Mouse (Mus musculus) brain, embryonic 18.5 days (tissue): Measurements from ENCODE around the gene Spink8.
"Not testable (repeated sequence)": the region's sequence is repeated elsewhere in the genome, so short reads cannot be mapped to it uniquely, and the experiment has no call there.

Source experiments
- DNase-seq: peaks from one replicate; pipeline ENCODE4 v3.0.0-alpha.2; 2012; ENCODE audit warnings: low read depth, low spot score

The Spink8 gene

DNA sequence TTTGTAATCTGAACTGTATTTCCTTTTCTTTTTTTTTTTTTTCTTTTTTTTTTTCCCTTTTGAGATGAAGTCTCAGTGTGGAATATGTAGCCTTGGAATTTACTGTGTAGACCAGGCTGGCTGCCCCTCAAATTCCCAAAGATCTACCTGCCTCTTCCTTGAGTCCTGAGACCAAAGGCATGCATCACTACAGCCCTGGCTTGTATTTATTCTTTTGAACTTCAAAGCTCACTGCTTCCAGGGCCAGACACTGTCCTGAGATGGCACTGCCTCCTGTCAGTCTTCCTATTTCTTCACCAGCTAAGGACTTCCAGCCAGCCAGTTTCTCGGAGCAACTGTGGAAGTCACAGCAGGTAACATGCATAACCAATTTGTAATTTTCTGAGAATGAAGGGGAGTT lies at the start of gene Spink8:
Spink8 (plus strand) TSS at position 301 of the 400 bp plus-strand sequence.
- no peak for DNase-seq

DNA sequence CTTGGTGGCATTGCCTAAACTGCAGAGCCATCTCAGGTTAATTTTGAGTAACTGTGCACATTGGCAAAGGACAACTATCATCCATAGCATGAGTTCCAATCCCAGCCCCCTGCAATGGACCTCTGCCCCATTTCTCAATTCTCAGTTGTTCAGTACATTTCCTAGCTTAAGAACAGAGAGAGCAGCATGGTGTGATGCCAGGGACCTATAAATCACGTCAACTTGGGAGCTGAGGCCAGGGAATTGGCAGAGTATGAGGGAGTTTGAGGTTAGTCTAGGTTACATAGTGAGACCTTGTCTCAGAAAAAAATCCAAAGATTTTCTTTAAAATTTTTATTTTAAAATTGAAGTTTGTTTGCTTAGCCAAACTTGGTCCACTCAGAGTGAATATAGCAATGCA lies 45.2 kb upstream of the Spink8 start:
- not testable (repeated sequence) for DNase-seq

DNA sequence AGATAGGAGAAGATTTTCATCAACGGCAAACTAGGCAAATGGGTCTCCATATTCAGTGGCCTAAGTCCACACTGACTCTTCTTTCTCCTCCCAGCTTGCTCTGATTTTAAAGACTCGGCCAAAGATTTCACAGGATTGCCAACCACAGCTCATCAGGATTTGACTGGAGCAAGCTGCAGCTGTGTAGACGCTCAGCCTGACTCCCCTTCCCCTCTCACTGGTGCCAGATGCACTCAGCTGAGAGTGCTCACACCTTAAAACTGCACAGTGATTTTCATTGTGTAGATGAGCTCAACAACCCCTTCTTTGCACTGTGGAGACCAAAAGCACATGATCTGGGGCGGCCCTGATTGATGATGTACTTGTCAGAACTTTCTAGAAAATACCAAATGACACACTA lies 21.5 kb upstream of the Spink8 start, which contains the start of gene Fbxw27:
Fbxw27 (minus strand) TSS at position 101 of the 400 bp plus-strand sequence.
- not testable (repeated sequence) for DNase-seq

DNA sequence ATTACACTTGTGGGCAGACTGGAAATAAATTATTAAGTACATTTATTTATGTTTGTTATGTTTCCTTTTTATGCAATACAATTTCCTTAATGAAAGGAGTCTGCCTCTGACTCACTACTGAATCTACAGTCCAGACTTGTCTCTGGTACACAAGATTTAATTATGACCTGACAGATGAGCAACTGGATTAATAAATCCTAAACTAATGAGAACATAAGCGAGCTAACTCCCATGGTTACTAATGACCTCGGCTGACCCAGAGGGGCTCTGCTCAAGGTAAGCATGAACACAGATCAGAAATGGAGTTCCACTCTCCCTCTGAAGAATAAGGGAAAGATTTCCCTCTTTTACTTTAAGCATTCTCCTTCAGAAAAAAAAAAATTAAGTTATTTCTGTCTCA lies 16.9 kb upstream of the Spink8 start:
- no peak for DNase-seq

DNA sequence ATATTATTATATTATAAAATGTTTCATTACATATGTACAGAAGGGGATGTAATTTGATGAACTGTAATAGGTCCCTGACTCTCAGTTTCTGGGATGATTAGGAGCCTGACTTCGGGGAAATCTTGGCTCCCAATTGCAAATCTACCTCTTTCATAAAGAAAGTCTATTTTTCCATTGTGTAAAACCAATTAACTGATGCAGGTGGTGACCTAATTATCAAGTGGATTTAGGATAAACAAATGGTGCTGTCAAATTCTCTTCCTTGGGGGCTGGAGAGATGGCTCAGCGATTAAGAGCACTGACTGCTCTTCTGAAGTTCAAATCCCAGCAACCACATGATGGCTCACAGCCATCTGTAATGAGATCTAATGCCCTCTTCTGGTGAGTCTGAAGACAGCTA lies 16.3 kb upstream of the Spink8 start:
- DNase-seq, result no peak

DNA sequence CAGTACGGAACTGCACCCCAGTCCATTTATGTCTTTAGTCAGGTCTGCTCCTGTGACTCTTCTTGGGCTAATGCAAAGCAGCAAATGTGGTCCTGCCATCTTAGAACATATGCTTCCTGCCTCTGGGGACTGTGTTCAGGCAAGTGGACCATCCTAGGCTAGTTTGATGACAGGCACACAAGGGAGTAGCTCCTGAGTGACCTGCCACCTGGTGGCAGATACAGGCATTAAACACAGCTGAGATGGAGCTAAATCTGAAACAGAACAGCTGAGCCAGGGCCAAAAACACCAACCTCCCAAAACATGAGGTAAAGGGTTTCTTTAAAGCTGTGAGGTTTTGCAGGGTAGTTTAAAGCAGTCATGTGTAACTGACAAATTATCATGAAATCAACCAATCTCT lies 14.0 kb upstream of the Spink8 start:
- DNase-seq, result no peak

DNA sequence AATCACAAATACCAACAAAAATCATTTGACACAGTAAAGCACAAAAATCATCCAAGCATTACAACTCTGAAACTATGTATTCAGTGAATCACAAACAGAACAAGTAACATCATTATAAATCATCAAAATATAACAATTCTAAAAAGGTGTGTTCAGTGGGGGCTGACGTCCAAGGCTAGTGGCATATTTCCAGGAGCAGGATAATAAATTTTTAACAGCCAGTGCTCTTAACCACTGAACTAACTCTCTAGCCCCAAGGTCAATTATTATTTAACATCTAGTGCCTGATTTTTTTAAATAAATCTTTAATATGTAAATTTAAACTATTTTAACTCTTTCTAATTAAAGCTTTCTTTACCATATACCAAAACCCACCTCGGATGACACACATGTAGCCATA lies 6.5 kb upstream of the Spink8 start:
- DNase-seq, result not testable (repeated sequence)

DNA sequence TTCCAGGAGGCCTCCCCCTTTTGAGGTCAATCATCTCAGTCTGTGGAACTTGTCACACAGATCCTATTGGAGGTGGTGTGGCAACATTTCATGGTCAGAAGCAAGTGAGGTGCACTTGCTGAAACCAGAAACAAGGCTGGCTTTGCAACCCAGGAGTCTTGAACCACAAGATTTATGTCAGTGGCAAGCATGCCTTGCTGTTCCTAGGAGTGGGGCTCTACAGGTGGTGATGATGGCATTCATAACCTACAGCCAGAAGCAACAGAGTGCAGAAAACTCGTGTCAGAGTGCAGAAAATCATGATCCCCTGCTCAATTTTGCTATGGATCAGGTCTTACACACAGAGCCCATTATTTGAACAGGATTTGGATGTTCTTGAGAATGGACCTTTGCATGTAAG lies 5.8 kb upstream of the Spink8 start:
- no peak for DNase-seq

DNA sequence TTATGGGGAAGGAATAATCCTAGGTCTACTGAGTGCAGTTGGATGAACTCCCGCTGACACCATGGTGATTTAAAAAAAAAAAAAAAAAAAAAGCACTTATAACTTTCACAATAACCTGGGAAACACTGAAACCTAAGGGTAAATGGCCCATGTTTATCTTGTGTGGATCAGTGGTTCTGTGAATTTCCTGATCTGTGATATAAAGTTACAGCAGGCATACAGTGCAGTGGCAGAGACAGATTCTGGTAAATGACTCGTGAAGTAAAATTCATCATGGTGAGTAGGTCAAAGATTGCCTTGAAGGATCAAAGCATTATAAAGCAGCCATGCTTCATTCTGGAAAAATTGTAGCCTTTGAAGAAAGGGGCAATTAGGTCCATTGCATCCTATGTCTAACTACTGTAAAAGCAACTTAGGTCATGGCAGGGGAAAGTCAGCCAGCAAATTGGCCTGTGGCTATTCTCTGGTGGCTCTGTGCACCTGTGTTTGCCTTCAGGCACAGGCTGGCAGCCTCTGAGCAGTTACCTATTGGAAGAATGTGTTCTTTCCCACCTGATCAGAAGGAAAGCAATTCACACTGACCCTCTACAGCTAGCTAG lies 5.3 kb upstream of the Spink8 start:
- no peak for DNase-seq

DNA sequence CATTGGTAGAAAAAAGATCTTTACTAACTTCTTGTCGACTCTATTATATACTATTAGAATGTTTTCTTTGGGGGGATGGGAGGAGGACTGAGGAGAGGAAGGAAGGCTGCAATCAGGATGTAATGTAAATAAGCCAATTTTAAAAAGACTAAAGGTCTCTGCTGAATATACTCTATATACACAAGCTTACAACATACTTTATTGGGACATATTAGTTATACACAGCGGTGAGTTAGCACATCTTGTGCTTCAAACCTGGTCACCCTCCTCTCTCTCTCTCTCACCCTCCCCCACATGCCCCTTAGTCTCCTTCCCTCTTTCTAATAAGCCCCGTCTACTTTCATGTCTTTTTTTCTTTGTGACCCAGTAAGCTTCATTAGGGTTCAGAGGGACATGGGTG lies 4.2 kb upstream of the Spink8 start:
- DNase-seq, result no peak

DNA sequence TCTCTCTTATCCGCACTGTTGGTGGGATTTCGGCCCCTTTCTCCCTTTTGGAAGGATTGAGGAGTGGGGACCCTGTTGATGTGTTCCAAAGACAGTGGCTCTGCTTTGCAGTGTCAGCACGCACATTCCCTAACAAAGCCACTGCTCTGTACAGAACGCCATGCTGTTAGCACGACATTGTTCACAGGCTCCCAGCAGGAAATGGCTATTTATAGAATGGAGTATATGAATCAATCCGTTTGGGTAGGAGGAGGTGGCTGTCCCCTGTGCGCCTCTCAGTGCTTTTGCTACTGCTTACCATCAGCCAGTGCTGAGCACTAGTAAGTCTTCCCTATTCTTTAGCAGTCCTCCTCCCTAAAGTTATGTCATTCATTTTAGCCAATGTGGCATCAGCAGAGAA lies 1.3 kb downstream of the Spink8 start:
- no peak for DNase-seq

DNA sequence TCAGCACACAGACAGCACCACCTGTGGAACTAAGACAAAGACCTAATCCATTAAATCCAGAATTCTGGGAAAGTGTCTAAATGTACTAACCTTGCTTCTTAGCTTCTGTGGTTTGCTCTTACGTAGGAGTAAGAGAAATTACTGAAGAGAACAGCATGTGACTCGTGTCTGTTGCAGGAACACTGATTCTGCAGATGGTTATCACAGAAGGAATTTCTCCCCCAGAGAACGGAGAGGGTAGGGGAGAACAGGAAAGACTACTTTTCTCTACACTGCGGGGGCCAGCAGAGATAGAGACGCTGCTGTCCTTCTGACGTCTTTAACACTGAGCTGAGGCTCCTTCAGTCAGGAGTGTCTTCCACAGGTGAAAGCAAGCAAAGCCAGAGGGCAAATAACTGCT lies 4.3 kb downstream of the Spink8 start:
- DNase-seq, result no peak

DNA sequence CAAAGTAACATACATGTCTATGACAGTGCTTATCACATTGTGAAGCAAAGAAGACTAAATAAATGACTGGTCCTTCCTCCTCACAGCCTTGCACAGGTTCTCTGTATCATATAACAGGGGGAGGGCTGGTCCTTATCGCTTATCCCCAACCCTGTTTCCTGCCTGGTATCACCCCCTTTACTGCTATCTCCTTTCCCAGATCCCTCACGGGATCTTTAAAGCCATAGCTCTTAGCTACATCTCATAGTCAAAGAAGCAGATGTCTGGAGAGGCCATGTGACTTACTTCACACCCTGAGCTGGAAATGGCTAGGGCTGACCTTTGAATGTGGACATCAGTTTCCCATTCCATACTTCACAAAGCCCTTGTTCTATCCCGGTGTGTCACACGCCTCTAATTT lies 13.7 kb downstream of the Spink8 start:
- DNase-seq, result no peak

DNA sequence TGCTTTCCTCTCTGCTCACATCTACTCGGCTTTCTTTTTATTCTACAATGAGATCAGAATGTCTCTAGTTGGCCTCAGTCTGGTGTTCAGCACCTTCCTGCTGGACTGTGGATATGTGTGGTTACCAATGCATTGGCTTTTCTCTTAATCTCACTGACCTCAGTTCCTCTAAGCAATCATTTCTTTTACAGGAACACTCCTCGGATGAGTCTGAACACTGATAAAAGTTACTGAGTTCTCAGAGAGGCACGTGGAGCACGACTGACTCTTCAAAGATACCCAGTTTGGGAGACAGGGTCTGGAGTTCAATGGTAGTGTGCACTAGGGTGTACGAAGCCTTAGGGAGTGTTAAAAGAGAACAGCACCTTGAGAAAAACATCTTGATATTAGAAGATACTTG lies 14.1 kb downstream of the Spink8 start:
- DNase-seq, result no peak

DNA sequence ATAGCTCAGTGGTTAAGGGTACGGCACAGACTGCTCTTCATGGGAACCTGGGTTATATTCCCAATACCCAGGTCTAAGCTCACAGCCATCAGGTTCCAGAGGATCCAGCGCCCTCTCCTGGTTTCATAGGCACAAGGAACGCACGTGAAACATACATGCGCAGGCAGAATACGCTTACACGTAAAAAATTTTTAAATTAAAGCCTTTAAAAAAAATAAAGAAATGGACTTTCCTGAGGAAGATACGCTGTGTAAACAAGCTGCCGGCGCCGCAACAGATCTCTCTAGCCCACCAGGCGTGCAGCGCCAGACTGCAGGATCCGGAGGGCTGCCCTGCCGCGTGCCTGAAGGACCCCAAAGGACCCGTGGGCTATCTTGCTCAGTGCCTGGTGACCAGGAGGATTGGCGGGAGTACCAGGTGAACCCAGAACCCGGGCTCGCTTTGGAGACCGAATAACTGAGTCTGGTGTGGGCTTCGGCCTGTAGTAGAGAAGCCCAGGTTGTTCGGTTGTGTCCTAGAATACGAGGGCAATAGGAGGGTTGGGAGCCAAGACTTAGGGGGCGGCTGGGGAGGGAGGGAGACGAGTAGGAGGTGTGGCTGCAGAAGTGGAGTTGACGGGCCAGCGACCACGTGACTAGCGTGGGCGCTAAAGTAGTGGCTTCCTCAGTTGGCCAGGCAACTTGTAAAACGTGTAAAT lies 20.5 kb downstream of the Spink8 start, which contains the start of gene Nme6:
Nme6 (plus strand) TSS at position 359 of the 697 bp plus-strand sequence.
- peak; percentile 73 for DNase-seq

DNA sequence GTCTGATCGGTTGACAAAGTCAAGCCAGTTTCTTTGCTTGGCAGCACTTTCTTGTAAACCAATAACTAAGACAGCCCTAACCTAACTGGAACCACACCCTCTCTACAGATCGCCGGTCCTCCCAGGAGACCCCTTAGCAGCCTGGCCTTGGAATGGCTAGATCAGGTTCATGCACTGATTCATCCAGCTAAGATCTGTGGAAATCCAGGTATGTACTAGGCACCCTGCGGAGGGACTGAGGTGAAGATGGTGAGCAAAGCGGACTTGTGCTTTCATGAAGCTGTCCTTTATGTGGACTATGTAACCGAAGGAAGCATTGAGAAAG lies 21.0 kb downstream of the Spink8 start:
- no peak for DNase-seq

DNA sequence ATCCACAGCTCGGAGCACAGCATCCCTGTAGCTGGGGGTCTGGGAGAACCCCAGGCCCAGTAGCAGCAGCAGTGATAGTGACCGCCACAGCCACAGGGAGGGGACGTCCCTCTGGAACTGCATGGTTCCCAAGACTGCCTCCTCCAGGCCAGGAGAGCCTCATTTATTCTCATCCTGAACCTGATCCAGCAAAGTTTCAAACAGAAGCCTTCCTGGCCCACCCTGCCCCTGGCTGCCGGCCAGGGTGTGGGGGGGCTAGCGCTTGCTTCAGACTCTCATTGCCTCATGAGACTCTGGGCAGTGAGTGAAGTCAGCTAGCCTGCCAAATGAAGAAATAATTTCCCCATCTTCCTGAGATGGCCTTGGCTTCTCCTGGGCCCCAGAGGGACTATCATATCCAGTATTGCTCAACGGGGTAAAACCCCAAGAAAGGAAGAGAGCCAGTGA lies 37.3 kb downstream of the Spink8 start, which contains the start of gene Camp:
Camp (minus strand) TSS at position 306 of the 447 bp plus-strand sequence.
- no peak for DNase-seq

DNA sequence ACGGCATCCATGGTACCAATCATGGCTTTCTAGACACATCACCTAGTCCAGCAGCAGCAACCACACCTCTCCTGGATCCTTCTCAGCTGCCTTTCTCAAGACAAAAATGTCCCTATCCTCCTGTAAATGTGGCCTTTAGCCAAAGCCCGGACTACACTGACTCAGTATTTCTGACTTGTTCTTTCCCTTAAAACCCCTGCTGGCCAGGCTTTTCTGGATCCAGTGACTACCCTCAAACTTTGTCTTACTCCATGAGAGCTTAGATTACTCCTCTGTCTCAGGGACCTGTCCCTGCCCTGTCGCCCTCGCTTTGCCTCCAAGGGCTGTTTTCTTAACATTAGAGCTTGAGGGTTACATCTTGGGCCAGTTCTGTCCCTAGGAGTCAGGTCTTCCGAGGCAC lies 38.0 kb downstream of the Spink8 start:
- DNase-seq, result no peak

DNA sequence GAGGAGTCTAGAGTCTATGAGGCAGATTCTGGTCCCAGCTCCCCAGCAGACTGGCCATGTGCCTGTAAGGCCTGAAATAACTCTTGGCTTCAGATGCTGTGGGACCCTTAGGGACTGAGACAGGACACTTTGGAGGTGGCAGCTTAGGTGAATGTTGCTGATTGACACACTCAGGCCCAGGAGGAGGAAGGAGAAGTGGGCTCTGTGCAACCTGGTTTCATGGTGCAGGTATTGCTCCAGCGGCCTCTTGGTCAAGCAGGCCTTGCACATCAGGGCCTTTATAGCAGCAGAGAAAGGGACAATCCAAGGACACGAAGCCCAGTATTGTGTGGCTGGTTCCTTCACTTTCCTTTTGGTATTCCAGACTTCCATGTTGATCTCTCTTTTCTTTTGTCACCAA lies 42.3 kb downstream of the Spink8 start:
- DNase-seq, result no peak

DNA sequence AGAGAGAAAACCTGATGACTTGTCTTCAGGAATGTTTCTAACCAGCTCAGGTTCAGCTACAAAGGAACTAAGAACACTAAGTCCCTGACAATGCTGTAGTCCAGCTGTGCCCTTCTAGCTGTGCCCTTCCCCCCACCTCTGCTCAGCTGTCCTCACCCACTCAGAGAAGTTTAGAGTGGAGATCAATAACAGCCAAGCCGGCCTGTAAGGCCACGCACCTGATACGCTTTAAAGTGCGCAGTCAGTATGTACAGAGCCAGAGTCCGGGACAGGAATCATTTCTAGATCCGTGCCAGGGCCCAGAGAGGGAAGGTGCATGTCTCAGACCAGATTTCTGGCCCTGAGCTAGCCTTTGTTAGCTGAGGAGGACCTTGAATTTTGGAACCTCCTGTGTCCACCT lies 43.9 kb downstream of the Spink8 start:
- DNase-seq, result no peak

DNA sequence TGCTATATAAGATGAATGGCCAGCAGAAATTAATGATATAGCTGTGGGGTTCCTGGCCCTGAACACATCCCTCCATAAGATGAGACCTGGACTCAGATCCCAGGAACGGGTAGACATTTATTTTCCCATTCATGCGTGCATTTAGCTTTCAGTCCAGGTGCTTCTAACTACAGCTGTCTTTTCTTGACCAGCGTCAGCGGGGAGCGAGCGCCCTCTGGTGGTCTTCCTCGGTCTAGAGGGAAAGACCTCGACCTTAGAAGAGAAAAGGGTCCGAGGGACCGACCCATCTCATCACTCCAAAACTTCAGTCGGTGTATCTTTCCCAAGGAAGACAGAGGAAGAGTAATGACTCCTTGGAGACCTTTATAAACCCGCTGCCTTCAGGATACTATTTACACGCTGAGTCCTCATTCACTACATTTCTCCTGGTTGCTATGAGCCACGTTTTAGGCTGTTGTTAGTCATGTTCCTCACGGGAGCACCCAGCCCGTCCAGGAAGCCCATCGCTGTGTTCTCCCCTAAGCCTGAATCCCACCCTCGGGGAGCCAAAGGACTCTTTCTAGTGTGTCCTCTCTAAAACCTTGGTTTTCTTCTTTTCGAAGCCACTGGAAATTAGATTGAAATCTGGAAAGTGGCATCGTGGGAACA lies 50.4 kb downstream of the Spink8 start:
- DNase-seq, result no peak

DNA sequence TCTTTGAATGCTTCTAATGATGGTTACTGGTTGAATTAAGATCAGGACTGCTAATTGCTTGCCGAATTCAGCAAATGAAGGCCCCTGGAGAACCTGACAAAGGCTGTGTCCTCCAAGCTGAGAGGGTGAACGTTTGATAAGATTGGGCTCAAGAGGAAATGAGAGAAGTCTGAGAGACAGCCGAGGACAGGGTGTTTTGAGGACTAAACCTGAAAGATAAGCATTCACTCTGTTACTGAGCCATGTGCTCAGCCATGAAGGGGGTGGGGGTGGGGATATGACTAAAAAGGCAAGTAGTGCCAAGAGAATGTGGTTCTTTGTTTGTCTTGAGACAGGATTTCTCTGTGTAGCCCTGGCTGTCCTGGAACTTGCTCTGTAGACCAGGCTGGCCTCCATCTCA lies 51.0 kb downstream of the Spink8 start:
- no peak for DNase-seq

DNA sequence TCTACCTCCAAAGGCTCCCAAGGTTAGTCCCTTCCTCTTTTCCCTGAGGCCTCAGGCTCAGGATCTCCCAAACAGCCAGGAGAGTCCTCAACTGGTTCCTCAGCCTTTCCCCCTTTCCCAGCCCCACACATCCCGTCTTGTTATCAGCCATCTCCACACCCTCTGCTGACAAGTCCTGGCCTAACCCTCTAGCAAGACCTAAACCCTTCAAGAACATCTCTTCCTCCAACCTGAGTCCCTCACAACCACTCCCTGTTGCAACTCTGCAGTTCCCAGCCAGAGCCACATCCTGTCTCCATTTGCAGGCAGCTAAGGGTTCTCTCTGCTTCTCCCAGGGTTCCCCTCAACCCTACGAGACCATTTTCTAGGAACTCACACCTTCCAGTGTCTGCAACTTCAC lies 54.1 kb downstream of the Spink8 start:
- DNase-seq, result no peak
